Mouse (Mus musculus): Measurements from ENCODE around the gene Fbxw4.

Fbxw4 gene

GRCm38 (mm10) chr19:45533617-45534016 lies 126.5 kb downstream of the Fbxw4 start:
- DNase-seq, result no peak

DNA sequence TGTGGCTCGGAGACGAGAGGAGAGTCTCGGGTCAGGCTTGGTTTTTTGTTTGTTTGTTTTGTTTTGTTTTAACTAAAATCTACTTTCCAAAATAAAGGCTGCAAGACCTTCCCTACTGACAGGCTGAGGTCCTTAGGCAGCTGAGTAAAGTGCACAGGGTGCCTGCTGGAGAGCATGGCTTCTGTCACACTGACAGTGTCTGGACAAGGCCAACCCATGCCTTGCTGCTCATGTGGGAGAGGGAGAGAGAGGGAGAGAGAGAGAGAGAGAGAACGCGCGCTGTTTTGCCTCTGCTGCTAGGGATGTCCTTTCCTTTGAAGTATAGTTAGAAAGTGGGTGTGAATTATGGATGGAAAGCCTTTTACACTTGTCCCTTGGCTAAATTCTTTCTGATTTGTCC lies 128.6 kb downstream of the Fbxw4 start:
- DNase-seq, result no peak

DNA sequence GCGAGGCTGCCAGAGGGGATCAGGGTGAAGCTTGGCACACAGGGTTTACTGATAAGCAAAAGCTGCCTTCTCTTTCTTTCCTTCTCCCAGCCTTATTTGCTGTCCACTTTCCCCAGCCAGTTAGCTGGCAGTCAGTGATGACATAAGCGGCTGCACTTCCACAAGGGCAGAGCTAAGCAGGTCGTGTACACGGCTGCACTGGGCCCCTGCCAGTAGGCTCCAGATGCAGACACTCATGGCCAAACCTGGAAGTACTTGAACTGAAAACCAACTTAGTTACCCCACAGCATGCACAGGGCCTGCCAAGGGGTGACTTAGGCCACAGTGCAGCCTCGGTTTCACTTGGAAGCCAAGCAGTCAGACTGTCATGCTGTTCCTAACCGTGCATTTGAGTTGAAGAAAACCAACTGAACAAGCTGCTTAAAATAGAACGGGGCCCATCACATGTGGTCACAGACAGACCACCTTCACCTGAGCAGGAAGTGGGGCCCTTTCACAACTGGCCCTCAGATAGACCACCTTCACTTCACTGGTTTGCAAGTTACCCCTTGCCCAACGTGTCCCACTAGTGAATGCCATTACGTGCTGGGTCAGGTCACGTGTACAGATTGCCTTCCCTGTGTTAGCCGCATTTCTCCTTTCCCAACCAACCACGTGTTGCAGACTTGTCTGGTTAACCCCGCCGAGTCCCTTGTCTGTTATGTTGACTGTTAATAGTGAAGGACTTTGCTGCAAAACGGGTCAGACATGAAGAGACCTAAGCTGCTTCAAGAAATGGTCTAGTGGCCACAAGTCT lies 129.7 kb downstream of the Fbxw4 start:
- no peak for DNase-seq

DNA sequence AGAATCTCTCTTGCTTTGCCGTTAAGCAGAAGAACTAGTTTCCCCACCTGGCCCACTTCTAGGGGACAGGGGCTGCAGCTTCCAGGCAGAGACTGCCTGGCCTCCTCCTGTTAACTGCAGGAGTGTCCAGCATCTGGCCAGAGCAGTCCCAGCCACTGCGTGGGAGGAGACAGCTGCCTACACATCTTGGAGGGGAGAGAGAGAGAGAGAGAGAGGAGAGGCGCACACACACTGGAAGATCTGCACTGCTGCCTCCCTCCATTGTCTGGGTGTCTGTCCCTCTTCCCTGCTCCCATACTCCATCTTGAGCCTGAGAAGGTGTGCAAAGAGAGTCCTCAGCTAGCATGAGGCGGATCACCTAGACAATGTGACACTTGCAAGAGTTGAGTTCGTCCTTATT lies 130.8 kb downstream of the Fbxw4 start:
- no peak for DNase-seq

All from cerebellum, adult 11 months (tissue).